Mouse (Mus musculus): ENCODE measurements around the gene Csnk1g1. TPM values are rescaled to one million over a fixed set of nuclear protein-coding genes. Genes with fewer than 3 reads are reported as not detected.
A peak's percentile ranks its signal among the peaks of the same experiment; 100 is the strongest.

The Csnk1g1 gene
- polyA plus RNA-seq, 1 experiment, result 20.3 TPM

DNA sequence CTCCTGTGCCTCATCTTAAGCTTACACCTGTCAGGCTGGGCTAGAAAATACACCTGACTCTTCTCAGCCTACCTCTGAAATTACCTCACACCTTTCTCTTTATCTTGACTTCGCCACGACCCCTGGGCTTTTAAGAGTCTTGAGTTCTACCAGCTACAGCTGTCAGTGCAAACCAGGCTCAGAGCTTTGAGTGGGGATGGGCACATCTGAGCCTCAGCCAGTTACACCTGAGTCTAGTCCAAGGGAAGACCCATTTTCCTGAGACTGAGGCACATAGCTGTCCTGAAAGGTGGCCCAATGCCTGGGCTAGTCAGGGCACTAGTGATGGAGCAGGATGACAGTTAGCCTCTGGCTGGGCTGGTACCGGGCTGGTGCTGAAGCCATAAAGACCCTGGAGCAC is 158.1 kb downstream of the Csnk1g1 start:
- Histone ChIP-seq H3K4me1 (ENCODE audit: control insufficient read depth, insufficient read depth, low read length) (peaks cover 12% of the 10 kb centered on the region), H3K4me3 (ENCODE audit: control insufficient read depth, low read depth, low read length) (no peak overlapping the region), H3K36me3 (ENCODE audit: control insufficient read depth, insufficient read depth, low read length) (no peaks in the 10 kb centered on the region; the same call in 1 of the 2 replicates), H3K27me3 (ENCODE audit: control insufficient read depth, insufficient read depth, low read length) (no peaks in the 10 kb centered on the region), H3K27ac (ENCODE audit: control insufficient read depth, insufficient read depth, low read depth, low read length) (no peak overlapping the region)
- no peak for TF ChIP-seq POLR2A (IDR thresholded peaks at IDR 0.05; ENCODE audit: control insufficient read depth, low read depth, low read length)
- TF ChIP-seq CTCF (IDR thresholded peaks at IDR 0.05; ENCODE audit: control insufficient read depth, insufficient read depth, insufficient replicate concordance, low read depth, low read length), result no peak

DNA sequence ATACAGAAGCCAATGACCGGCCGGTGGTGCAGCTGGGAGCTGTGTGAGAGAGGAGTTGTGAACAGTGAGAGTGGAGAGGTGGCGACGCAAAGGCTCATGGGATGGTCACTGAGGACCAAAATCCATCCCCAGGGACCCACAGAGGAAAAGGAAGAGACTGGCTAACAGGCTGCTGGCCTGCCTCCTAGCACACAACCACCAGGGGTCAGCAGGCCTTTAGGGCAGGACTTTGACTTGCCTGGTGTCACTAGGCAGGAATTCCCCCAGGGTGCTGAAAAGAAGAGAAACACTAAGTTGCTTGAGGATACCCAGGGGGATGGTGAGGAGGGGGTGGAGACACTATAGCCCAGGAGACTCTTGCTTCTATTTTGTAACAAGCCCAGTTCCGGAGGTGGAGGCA is 158.8 kb downstream of the Csnk1g1 start:
- Histone ChIP-seq H3K27me3 (ENCODE audit: control insufficient read depth, insufficient read depth, low read length) (no peaks in the 10 kb centered on the region), H3K4me1 (ENCODE audit: control insufficient read depth, insufficient read depth, low read length) (peaks cover 12% of the 10 kb centered on the region), H3K36me3 (ENCODE audit: control insufficient read depth, insufficient read depth, low read length) (no peaks in the 10 kb centered on the region; the same call in 1 of the 2 replicates), H3K27ac (ENCODE audit: control insufficient read depth, insufficient read depth, low read depth, low read length) (no peak overlapping the region), H3K4me3 (ENCODE audit: control insufficient read depth, low read depth, low read length) (no peak overlapping the region)
- TF ChIP-seq POLR2A (IDR thresholded peaks at IDR 0.05; ENCODE audit: control insufficient read depth, low read depth, low read length) (no peak), CTCF (IDR thresholded peaks at IDR 0.05; ENCODE audit: control insufficient read depth, insufficient read depth, insufficient replicate concordance, low read depth, low read length) (peak; percentile 47; the same call in 1 of the 2 replicates)

DNA sequence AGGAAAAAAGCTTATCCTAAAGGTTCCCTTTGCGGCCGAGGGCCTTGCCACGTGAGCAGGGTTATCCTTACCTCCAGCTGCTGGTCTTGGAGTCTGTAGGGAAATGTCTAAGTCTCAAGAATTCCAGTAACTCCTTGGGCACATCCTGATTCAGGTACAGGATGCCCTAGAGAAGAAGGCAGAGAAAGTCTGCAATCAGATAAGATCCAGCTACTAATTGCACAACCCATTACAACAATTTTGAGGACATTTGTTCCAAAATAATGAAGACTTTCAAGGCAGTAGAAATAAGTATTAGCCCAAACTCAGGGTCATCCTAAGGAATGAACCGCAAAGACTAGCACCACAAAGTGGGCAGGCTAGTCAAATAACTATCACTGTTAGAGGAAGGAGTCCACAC is 159.3 kb downstream of the Csnk1g1 start:
- TF ChIP-seq POLR2A (IDR thresholded peaks at IDR 0.05; ENCODE audit: control insufficient read depth, low read depth, low read length) (no peak), CTCF (IDR thresholded peaks at IDR 0.05; ENCODE audit: control insufficient read depth, insufficient read depth, insufficient replicate concordance, low read depth, low read length) (no peak)
- Histone ChIP-seq H3K27ac (ENCODE audit: control insufficient read depth, insufficient read depth, low read depth, low read length) (no peak overlapping the region), H3K4me3 (ENCODE audit: control insufficient read depth, low read depth, low read length) (no peak overlapping the region), H3K27me3 (ENCODE audit: control insufficient read depth, insufficient read depth, low read length) (no peaks in the 10 kb centered on the region), H3K4me1 (ENCODE audit: control insufficient read depth, insufficient read depth, low read length) (peaks cover 12% of the 10 kb centered on the region), H3K36me3 (ENCODE audit: control insufficient read depth, insufficient read depth, low read length) (no peaks in the 10 kb centered on the region)

DNA sequence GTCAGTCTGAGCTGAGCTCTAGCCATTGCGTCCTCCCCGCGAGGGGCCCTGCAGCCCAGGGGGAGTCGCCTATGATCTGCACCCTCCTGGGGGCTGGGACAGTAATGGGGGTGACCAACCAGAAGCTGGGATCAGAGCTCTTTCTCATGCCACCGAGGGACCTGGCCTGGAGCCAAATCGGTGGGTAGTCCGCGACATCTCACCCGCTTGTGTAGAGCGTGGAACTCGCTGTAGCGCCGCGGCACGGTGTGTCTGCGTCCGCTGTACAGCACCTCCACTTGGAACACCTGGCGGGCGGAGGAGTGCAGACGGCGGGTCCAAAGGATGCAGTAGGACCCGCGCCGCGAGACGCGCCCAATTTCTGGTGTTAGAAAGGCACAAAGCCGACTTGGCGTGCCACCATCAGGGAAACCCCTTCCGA is 160.3 kb downstream of the Csnk1g1 start:
- H3K27ac ChIP-seq (ENCODE audit: control insufficient read depth, insufficient read depth, low read depth, low read length), result no peak overlapping the region
- no peaks in the 10 kb centered on the region for H3K27me3 ChIP-seq (ENCODE audit: control insufficient read depth, insufficient read depth, low read length)
- H3K36me3 ChIP-seq (ENCODE audit: control insufficient read depth, insufficient read depth, low read length), result no peaks in the 10 kb centered on the region
- H3K4me3 ChIP-seq (ENCODE audit: control insufficient read depth, low read depth, low read length), result peak overlapping the region; percentile 65
- TF ChIP-seq CTCF (IDR thresholded peaks at IDR 0.05; ENCODE audit: control insufficient read depth, insufficient read depth, insufficient replicate concordance, low read depth, low read length) (no peak), POLR2A (IDR thresholded peaks at IDR 0.05; ENCODE audit: control insufficient read depth, low read depth, low read length) (no peak)
- H3K4me1 ChIP-seq (ENCODE audit: control insufficient read depth, insufficient read depth, low read length), result peaks cover 12% of the 10 kb centered on the region

DNA sequence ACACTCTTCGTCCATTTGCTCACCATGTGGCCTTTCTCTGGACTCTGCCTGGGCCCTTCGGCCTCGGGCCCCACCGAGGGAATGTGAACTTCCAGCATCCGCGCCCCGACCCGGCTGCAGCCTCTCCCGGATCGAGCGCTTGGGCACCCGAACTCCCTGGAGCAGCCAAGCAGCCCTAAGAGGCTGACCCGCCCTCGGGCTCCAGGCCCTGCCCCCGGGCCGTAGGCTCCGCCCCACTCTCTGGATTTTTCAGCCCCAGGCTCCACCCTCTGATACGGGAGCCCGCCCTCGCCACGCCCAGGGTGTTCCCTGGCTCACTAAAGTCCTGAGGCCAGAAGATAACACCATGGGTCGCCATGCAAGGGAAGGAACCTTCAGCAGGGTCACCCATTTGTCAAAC is 160.9 kb downstream of the Csnk1g1 start, which contains the start of gene Snx22:
Snx22 (minus strand) TSS at position 137 of the 400 bp plus-strand sequence.
- Histone ChIP-seq H3K27me3 (ENCODE audit: control insufficient read depth, insufficient read depth, low read length) (no peaks in the 10 kb centered on the region), H3K27ac (ENCODE audit: control insufficient read depth, insufficient read depth, low read depth, low read length) (no peak within 1 kb of the TSS), H3K4me3 (ENCODE audit: control insufficient read depth, low read depth, low read length) (peak within 1 kb of the TSS; percentile 65), H3K36me3 (ENCODE audit: control insufficient read depth, insufficient read depth, low read length) (no peaks in the 10 kb centered on the region), H3K4me1 (ENCODE audit: control insufficient read depth, insufficient read depth, low read length) (peaks cover 12% of the 10 kb centered on the region)
- TF ChIP-seq CTCF (IDR thresholded peaks at IDR 0.05; ENCODE audit: control insufficient read depth, insufficient read depth, insufficient replicate concordance, low read depth, low read length) (no peak), POLR2A (IDR thresholded peaks at IDR 0.05; ENCODE audit: control insufficient read depth, low read depth, low read length) (no peak)

DNA sequence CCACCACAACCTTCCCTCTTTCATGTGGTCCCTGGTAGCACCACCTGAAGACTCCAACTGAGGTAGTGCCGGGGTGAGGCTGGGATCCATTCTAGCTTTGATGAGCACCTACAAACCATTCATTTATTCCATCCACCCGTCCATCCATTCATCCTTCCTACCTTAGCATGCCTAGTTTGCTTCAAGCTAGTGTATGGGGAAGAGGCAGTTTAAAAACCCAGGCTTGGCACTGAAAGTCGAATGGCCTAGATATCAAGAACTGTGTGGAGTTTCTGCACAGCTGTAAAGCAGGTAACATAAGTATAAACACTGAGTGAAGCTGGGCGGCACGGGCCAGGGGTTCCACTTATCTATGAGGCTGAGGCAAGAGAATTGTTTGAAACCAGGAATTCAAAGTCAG is 161.4 kb downstream of the Csnk1g1 start:
- no peak overlapping the region for H3K4me3 ChIP-seq (ENCODE audit: control insufficient read depth, low read depth, low read length)
- no peaks in the 10 kb centered on the region for H3K27me3 ChIP-seq (ENCODE audit: control insufficient read depth, insufficient read depth, low read length)
- H3K4me1 ChIP-seq (ENCODE audit: control insufficient read depth, insufficient read depth, low read length), result peaks cover 12% of the 10 kb centered on the region
- no peak overlapping the region for H3K27ac ChIP-seq (ENCODE audit: control insufficient read depth, insufficient read depth, low read depth, low read length)
- TF ChIP-seq CTCF (IDR thresholded peaks at IDR 0.05; ENCODE audit: control insufficient read depth, insufficient read depth, insufficient replicate concordance, low read depth, low read length), result no peak
- TF ChIP-seq POLR2A (IDR thresholded peaks at IDR 0.05; ENCODE audit: control insufficient read depth, low read depth, low read length), result no peak
- no peaks in the 10 kb centered on the region for H3K36me3 ChIP-seq (ENCODE audit: control insufficient read depth, insufficient read depth, low read length)

DNA sequence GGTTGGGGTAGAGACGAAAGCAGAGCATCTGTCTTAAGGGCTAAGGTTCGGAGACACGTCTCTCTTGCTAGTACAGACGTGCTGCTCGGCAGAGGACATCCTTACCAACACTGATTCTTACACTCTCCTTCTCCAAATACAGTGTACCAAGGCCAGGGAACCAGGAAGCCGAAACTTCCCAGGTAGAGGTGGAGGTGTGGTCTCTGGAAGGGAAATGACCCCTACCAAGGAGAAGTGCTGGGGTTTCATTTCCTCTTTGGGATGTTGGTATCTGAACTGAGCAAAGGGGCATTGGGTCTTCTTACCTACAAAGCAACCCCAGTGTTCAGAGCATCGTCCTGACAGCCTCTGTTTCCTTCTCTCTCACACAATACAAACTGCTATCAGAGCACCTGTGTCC is 164.0 kb downstream of the Csnk1g1 start:
- TF ChIP-seq POLR2A (IDR thresholded peaks at IDR 0.05; ENCODE audit: control insufficient read depth, low read depth, low read length) (no peak), CTCF (IDR thresholded peaks at IDR 0.05; ENCODE audit: control insufficient read depth, insufficient read depth, insufficient replicate concordance, low read depth, low read length) (no peak)
- Histone ChIP-seq H3K36me3 (ENCODE audit: control insufficient read depth, insufficient read depth, low read length) (no peaks in the 10 kb centered on the region), H3K27me3 (ENCODE audit: control insufficient read depth, insufficient read depth, low read length) (no peaks in the 10 kb centered on the region), H3K4me1 (ENCODE audit: control insufficient read depth, insufficient read depth, low read length) (peaks cover 12% of the 10 kb centered on the region), H3K27ac (ENCODE audit: control insufficient read depth, insufficient read depth, low read depth, low read length) (no peak overlapping the region), H3K4me3 (ENCODE audit: control insufficient read depth, low read depth, low read length) (no peak overlapping the region)

DNA sequence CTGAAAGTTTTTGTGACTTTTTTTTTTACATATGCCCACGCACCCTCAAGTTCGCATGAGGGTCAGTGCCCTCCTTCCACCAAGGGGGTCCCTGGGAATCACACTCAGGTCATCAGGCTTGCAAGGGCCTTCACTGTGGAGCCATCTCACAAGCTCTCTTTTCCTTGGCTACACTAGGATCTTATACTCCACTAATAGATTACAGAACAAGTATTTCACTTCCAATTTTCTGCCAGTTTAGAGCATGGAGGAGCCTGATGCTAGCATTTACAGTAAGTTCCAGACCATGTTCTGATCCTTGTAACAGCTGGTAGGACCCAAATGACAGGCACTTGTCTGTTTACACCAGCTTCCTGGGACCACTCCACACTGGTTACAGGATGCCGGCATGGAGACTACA is 169.3 kb downstream of the Csnk1g1 start:
- Histone ChIP-seq H3K4me1 (ENCODE audit: control insufficient read depth, insufficient read depth, low read length) (no peaks in the 10 kb centered on the region), H3K4me3 (ENCODE audit: control insufficient read depth, low read depth, low read length) (no peak overlapping the region), H3K27me3 (ENCODE audit: control insufficient read depth, insufficient read depth, low read length) (no peaks in the 10 kb centered on the region), H3K36me3 (ENCODE audit: control insufficient read depth, insufficient read depth, low read length) (no peaks in the 10 kb centered on the region), H3K27ac (ENCODE audit: control insufficient read depth, insufficient read depth, low read depth, low read length) (no peak overlapping the region)
- TF ChIP-seq CTCF (IDR thresholded peaks at IDR 0.05; ENCODE audit: control insufficient read depth, insufficient read depth, insufficient replicate concordance, low read depth, low read length) (no peak), POLR2A (IDR thresholded peaks at IDR 0.05; ENCODE audit: control insufficient read depth, low read depth, low read length) (no peak)
